Mouse (Mus musculus): ENCODE measurements around the gene Tarm1.

DNA sequence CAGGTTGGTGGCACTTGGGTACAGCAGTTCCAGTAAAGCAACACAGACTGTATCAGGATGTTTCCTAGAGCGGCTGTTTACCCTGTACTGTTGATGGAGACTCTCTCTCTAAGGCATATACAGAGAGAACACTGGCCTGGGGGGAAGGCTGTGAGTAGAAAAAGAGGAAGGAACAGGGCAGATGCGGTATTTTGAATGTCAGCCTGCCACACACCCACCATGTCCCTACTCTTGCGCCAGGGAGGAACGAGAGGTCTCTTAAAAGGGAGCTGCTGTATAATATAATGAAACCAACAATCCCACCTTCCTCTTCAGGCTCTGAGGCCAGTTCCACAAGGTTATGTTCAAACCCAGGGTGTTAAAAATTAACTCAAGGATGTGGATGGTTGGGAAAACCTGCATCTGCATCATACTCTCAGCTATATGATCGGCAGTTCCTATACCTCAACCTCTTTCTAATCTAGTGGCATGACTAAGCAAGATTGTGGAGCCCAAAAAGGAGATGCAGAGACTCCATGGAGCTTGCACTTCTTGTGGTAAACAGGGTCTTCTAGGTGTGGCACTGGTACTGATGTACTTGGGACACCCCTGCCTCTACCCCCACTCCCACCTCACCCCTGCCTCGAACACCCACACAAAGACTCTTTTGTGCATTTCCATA is 20.3 kb downstream of the Tarm1 start:
- TF ChIP-seq EP300 (optimal IDR thresholded peaks at IDR 0.05) (no peak), CTCF (IDR thresholded peaks at IDR 0.05; ENCODE audit: low read depth) (no peak)

All from stomach, postnatal 0 days (tissue).